ENCODE assay signal across 9 mouse cellular contexts in genomic region chr17:34837464-34838324, GRCm38 (mm10). TPM values are rescaled to one million over a fixed set of nuclear protein-coding genes. Genes with fewer than 3 reads are reported as not detected.
DNase-seq lines count a peak whose midpoint lies in the region; ATAC-seq and TF ChIP-seq lines count a peak whose summit lies in the region.
"Had no signal": no experiment of that assay in that cellular context is flagged by ENCODE, and none has a peak within 500 bp of the region (broad histone marks: within the 10 kb centered on the region; RNA-seq: fewer than 3 reads in every experiment).

No protein-coding gene starts in this region.

- peak overlapping the region; percentile 41 for H3K9ac ChIP-seq in ES-Bruce4 (ENCODE audit: low read depth, poor library complexity, severe bottlenecking)
- peak overlapping the region; percentile 80 for H3K9ac ChIP-seq in forebrain, embryonic 14.5 days (ENCODE audit: low read length)
- H3K9ac ChIP-seq in midbrain, postnatal 0 days (replicated peaks; ENCODE audit: low read length, poor library complexity, severe bottlenecking) = peak overlapping the region; percentile 71

- peaks cover 3% of the 10 kb centered on the region; the same call in 1 of the 2 replicates for H3K36me3 ChIP-seq in ES-Bruce4 (ENCODE audit: control insufficient read depth, insufficient read depth, low read length, poor library complexity, severe bottlenecking)
- peaks cover 54% of the 10 kb centered on the region for H3K36me3 ChIP-seq in forebrain, embryonic 14.5 days (ENCODE audit: control insufficient read depth, insufficient read depth, low read length)
- H3K36me3 ChIP-seq in midbrain, postnatal 0 days (ENCODE audit: insufficient read depth, low read length) = peaks cover 34% of the 10 kb centered on the region

- H3K4me3 ChIP-seq in ES-Bruce4 (ENCODE audit: low read depth, low read length) = peak overlapping the region; percentile 74
- H3K4me3 ChIP-seq in forebrain, embryonic 14.5 days (ENCODE audit: low read depth, low read length) = peak overlapping the region; percentile 73
- H3K4me3 ChIP-seq in midbrain, postnatal 0 days (ENCODE audit: low read depth, low read length) = peak overlapping the region; percentile 57

- H3K27me3 ChIP-seq in ES-Bruce4 (ENCODE audit: control insufficient read depth, insufficient read depth, low read length, poor library complexity, severe bottlenecking) = no peaks in the 10 kb centered on the region
- H3K27me3 ChIP-seq in forebrain, embryonic 14.5 days (replicated peaks; ENCODE audit: control insufficient read depth, insufficient read depth, low read length) = no peaks in the 10 kb centered on the region
- H3K27me3 ChIP-seq in midbrain, postnatal 0 days (ENCODE audit: insufficient read depth, low read length) = no peaks in the 10 kb centered on the region

- DNase-seq in gastrocnemius, postnatal 10 days = peak; percentile 19
- no peak for DNase-seq in gastrocnemius, postnatal 4 days (ENCODE audit: low spot score in 2 of 2)
- no peak for DNase-seq in forebrain, embryonic 14.5 days (ENCODE audit: low spot score)
- DNase-seq in kidney, postnatal 10 days = peak; percentile 47
- DNase-seq in midbrain, postnatal 0 days (ENCODE audit: low spot score) = no peak
- no peak for DNase-seq in T-cell, adult 2 months (ENCODE audit: low spot score)
- DNase-seq in urinary bladder, adult 18-20 months (ENCODE audit: low spot score in 2 of 2) = no peak

- TF ChIP-seq EP300 in ES-Bruce4 (IDR thresholded peaks at IDR 0.05; ENCODE audit: insufficient read depth, low read depth, low read length) = no peak

- no peak for TF ChIP-seq POLR2A in ES-Bruce4 (IDR thresholded peaks at IDR 0.05; ENCODE audit: insufficient read depth, low read length)

- no peaks in the 10 kb centered on the region for H3K9me3 ChIP-seq in ES-Bruce4 (replicated peaks; ENCODE audit: control insufficient read depth, insufficient read depth, low read length, poor library complexity, severe bottlenecking)
- H3K9me3 ChIP-seq in forebrain, embryonic 14.5 days (replicated peaks; ENCODE audit: control insufficient read depth, low read length) = no peaks in the 10 kb centered on the region
- no peaks in the 10 kb centered on the region for H3K9me3 ChIP-seq in midbrain, postnatal 0 days (ENCODE audit: low read length)

- ATAC-seq in forebrain, embryonic 14.5 days = 0 out of 2 replicates have a peak, but pooled peaks have one; percentile 3
- peak; percentile 22; the same call in 1 of the 2 replicates for ATAC-seq in midbrain, postnatal 0 days (ENCODE audit: low FRiP score)

- H3K4me2 ChIP-seq in forebrain, embryonic 14.5 days (ENCODE audit: low read length) = peak overlapping the region; percentile 99
- peak overlapping the region; percentile 98 for H3K4me2 ChIP-seq in midbrain, postnatal 0 days (ENCODE audit: low read depth, low read length, poor library complexity, severe bottlenecking)

- no peaks in the 10 kb centered on the region for H3K4me1 ChIP-seq in ES-Bruce4 (ENCODE audit: control insufficient read depth, insufficient read depth, low read length)
- H3K4me1 ChIP-seq in forebrain, embryonic 14.5 days (ENCODE audit: control insufficient read depth, insufficient read depth, low read length) = peaks cover 13% of the 10 kb centered on the region
- peaks cover 5% of the 10 kb centered on the region; the same call in 1 of the 2 replicates for H3K4me1 ChIP-seq in midbrain, postnatal 0 days (ENCODE audit: insufficient read depth, low read length)

- no peak overlapping the region for H3K27ac ChIP-seq in ES-Bruce4 (ENCODE audit: insufficient read depth, low read length)
- no peak overlapping the region for H3K27ac ChIP-seq in forebrain, embryonic 14.5 days (ENCODE audit: low read depth, low read length)
- H3K27ac ChIP-seq in midbrain, postnatal 0 days (ENCODE audit: low read depth, low read length) = peak overlapping the region; percentile 77; the same call in 1 of the 2 replicates

- WGBS in forebrain, embryonic 14.5 days = 45% methylated on average over 43 of the region's 43 CpGs
- 42% methylated on average over 42 of the region's 43 CpGs for WGBS in midbrain, postnatal 0 days

- no peak for TF ChIP-seq CTCF in ES-Bruce4 (IDR thresholded peaks at IDR 0.05; ENCODE audit: low read depth, low read length)
- no peak for TF ChIP-seq CTCF in midbrain, postnatal 0 days (IDR thresholded peaks at IDR 0.05)

RNA-seq across cellular contexts. Expression of gene Dxo, which starts 0.9 kb away (rescaled TPM):
- 10 to 100 TPM; 12.3 to 15.3 TPM for total RNA-seq in gastrocnemius, postnatal 10 days (2021)
- 10 to 100 TPM; 20.4 to 22.6 TPM for total RNA-seq in gastrocnemius, postnatal 4 days (2021)
- polyA plus RNA-seq in ES-Bruce4 (2011; ENCODE audit: insufficient read depth, insufficient read length, low read depth, missing spikeins) = 22.6 and 24.5 TPM in 2 replicates
- polyA plus RNA-seq in forebrain, embryonic 14.5 days (2014; fragmentation: Nextera tagmentation; extraction: Ambion mirVana) = 54.9 and 66.4 TPM in 2 replicates
- 34.5 and 40.7 TPM in 2 replicates for total RNA-seq in midbrain, postnatal 0 days (2014; rRNA removed)
- 56.4 and 59.1 TPM in 2 replicates for polyA plus RNA-seq in midbrain, postnatal 0 days (2015; fragmentation: Nextera tagmentation; extraction: Ambion mirVana)

RNA-seq across cellular contexts. Expression of gene Stk19, which starts 0.9 kb away (rescaled TPM):
- 1 to 10 TPM; 8.9 to 9.0 TPM for total RNA-seq in gastrocnemius, postnatal 10 days (2021)
- total RNA-seq in gastrocnemius, postnatal 4 days (2021) = 10 to 100 TPM; 12.7 to 15.1 TPM
- polyA plus RNA-seq in ES-Bruce4 (2011; ENCODE audit: insufficient read depth, insufficient read length, low read depth, missing spikeins) = 18.7 and 25.8 TPM in 2 replicates
- polyA plus RNA-seq in forebrain, embryonic 14.5 days (2014; fragmentation: Nextera tagmentation; extraction: Ambion mirVana) = 31.7 and 33.8 TPM in 2 replicates
- total RNA-seq in midbrain, postnatal 0 days (2014; rRNA removed) = 25.8 and 30.4 TPM in 2 replicates
- 48.6 and 50.3 TPM in 2 replicates for polyA plus RNA-seq in midbrain, postnatal 0 days (2015; fragmentation: Nextera tagmentation; extraction: Ambion mirVana)

RNA-seq across cellular contexts. Expression of gene Skiv2l, which starts 12.3 kb away (rescaled TPM):
- 10 to 100 TPM; 19.6 to 22.2 TPM for total RNA-seq in gastrocnemius, postnatal 10 days (2021)
- 10 to 100 TPM; 28.8 to 29.2 TPM for total RNA-seq in gastrocnemius, postnatal 4 days (2021)
- 12.7 and 13.1 TPM in 2 replicates for polyA plus RNA-seq in ES-Bruce4 (2011; ENCODE audit: insufficient read depth, insufficient read length, low read depth, missing spikeins)
- polyA plus RNA-seq in forebrain, embryonic 14.5 days (2014; fragmentation: Nextera tagmentation; extraction: Ambion mirVana) = 36.6 and 46.9 TPM in 2 replicates
- total RNA-seq in midbrain, postnatal 0 days (2014; rRNA removed) = 81.5 and 98.8 TPM in 2 replicates
- polyA plus RNA-seq in midbrain, postnatal 0 days (2015; fragmentation: Nextera tagmentation; extraction: Ambion mirVana) = 45.1 and 50.2 TPM in 2 replicates

RNA-seq across cellular contexts. Expression of gene Nelfe, which starts 12.5 kb away (rescaled TPM):
- total RNA-seq in gastrocnemius, postnatal 10 days (2021) = 10 to 100 TPM; 13.7 to 17.3 TPM
- 10 to 100 TPM; 25.8 to 28.0 TPM for total RNA-seq in gastrocnemius, postnatal 4 days (2021)
- 53.0 and 63.6 TPM in 2 replicates for polyA plus RNA-seq in ES-Bruce4 (2011; ENCODE audit: insufficient read depth, insufficient read length, low read depth, missing spikeins)
- 82.9 and 92.3 TPM in 2 replicates for polyA plus RNA-seq in forebrain, embryonic 14.5 days (2014; fragmentation: Nextera tagmentation; extraction: Ambion mirVana)
- 33.1 and 35.1 TPM in 2 replicates for total RNA-seq in midbrain, postnatal 0 days (2014; rRNA removed)
- polyA plus RNA-seq in midbrain, postnatal 0 days (2015; fragmentation: Nextera tagmentation; extraction: Ambion mirVana) = 57.7 and 60.2 TPM in 2 replicates

RNA-seq across cellular contexts. Expression of gene Cfb, which starts 24.6 kb away (rescaled TPM):
- 1 to 10 TPM; 1.9 to 4.1 TPM for total RNA-seq in gastrocnemius, postnatal 10 days (2021)
- 1 to 10 TPM; 4.4 to 6.8 TPM for total RNA-seq in gastrocnemius, postnatal 4 days (2021)
- polyA plus RNA-seq in ES-Bruce4 (2011; ENCODE audit: insufficient read depth, insufficient read length, low read depth, missing spikeins) = not detected in 2 replicates
- 0.93 and 0.94 TPM in 2 replicates for polyA plus RNA-seq in forebrain, embryonic 14.5 days (2014; fragmentation: Nextera tagmentation; extraction: Ambion mirVana)
- total RNA-seq in midbrain, postnatal 0 days (2014; rRNA removed) = 0.09 TPM in 1 of 2 replicates, not detected in the other
- polyA plus RNA-seq in midbrain, postnatal 0 days (2015; fragmentation: Nextera tagmentation; extraction: Ambion mirVana) = 1.0 and 1.9 TPM in 2 replicates
- total RNA-seq: hematopoietic stem cell, adult 5-6 weeks had no signal

Comparison
In these comparisons a context has a peak if more than half of its experiments do, and no peak if none do; other contexts are left out.
1. DNase-seq: peak in gastrocnemius, postnatal 10 days (single experiment) and kidney, postnatal 10 days (single experiment); none in gastrocnemius, postnatal 4 days (0 of 2), forebrain, embryonic 14.5 days (single experiment), midbrain, postnatal 0 days (single experiment), T-cell, adult 2 months (single experiment) and urinary bladder, adult 18-20 months (0 of 2).
2. Peak in every context shown above with its lines, with median percentiles within 50 percentile points of each other: H3K4me3 ChIP-seq and H3K9ac ChIP-seq.